Mouse (Mus musculus) T-helper 2 cell (primary cell): ENCODE data around the gene Eml2.

Experiments used
- in situ Hi-C: fragments of 300-600 bp; cut with MboI, MseI; formaldehyde crosslinking; loops from one replicate; pipeline ENCODE4 v1.15.1; 2025; ENCODE audit warnings: high pct_unique_total_duplicates

Gene Eml2

DNA sequence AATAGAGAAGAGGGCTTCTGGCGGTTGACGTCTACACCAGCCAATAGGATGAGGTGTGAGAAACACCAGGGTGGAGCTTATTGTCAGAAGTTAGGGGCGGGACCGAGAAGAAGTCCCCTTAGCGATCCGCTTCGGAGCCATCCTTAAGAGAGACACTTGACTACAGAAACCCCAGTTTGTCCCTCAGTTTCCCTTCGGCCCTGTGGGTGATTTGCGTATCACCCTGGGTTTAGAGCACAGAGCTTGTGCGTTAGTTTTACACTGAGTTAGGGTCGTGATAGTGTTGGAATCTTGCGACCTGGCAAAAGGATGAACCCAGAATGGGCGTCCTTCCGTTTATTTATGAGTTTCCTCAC is 52.5 kb downstream of the Eml2 start:
- in situ Hi-C loops, result loop anchor here (5.0 kb wide), 1 partner anchor 46 kb away; no protein-coding TSS in a partner anchor

GRCm38 (mm10) chr7:19229404-19229803 is 53.2 kb downstream of the Eml2 start:
- in situ Hi-C loops, result loop anchor here (5.0 kb wide), 1 partner anchor 47 kb away; no protein-coding TSS in a partner anchor

- in situ Hi-C loops, result loop anchor here (5.0 kb wide), 1 partner anchor 52 kb away; the partner anchor contains the start of genes Ppm1n and Rtn2
Observed at GRCm38 (mm10) chr7:19230041-19230580, 53.9 kb downstream of the Eml2 start.

DNA sequence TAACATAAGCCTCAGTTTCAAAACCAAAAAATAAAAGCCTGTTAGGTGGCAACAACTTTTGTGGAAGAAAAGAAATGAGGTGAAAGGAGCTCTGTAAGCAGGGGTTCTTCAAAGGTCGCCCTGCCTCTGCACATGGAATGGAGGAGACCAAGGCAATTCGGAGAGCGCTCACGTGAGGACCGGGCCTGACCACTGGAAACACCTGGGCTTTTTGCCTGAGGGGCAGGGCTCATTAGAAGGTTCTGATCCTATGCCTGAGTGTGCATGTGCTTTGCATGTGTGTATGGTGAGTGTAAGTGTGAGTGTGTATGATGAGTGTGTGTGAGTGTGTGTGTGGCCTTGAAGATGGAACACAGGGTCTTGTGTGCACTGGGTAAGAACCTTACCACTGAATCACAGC is 54.7 kb downstream of the Eml2 start:
- in situ Hi-C loops, result loop anchor here (5.0 kb wide), 1 partner anchor 51 kb away; the partner anchor contains the start of genes Ppm1n and Rtn2

DNA sequence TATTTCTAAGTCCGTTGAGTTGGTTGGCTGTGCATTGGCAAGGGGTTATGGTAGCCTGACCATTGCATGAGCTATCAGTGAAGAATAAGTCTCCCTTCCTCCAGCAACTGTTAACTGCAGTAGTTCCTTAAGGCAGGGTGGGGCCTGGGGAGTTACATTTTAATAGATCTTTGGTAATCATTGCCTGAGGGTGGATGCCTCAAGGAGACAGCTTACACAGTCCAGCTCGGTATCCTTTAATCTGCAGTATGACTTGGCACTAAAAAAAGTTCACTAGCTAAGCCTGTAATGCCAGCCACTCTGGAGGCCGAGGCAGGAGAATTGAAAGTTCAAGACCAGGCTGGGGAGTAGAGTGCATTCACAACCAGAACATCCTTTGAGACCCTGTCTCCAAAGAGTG is 55.6 kb downstream of the Eml2 start:
- in situ Hi-C loops, result loop anchor here (5.0 kb wide), 1 partner anchor 50 kb away; the partner anchor contains the start of genes Ppm1n and Rtn2

- in situ Hi-C loops, result loop anchor here (5.0 kb wide), 1 partner anchor 48 kb away; the partner anchor contains the start of genes Ppm1n and Rtn2
Observed at GRCm38 (mm10) chr7:19234652-19235051, 58.4 kb downstream of the Eml2 start.

DNA sequence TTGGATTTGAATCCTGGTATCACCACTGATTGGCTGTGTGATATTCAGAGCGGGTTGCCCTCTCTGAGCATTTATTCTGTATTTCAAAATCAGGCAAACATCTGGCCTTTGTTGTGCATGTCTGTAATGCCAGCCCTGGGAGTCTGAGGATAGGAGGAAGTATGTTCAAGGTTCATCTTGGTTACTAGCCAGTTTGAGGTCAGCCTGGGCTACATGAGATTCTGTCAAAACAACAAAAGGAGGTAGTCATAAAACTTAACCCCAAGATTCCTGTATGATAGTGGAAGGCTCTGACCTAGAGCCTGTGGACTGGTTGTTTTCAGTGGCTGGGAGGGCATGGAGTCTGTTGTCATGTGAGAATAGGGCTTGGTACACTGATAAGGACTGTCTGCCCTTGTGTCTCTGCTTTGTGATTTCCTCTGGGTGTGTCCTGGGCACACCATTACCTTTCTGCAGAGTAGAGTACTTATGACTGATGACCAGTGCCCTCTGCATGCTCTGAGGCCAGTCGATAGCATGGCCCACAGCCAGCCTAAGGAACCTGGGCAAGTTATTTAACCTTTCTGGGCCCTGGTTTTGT is 59.0 kb downstream of the Eml2 start:
- in situ Hi-C loops, result no loop called here

GRCm38 (mm10) chr7:19236411-19236810 is 60.2 kb downstream of the Eml2 start:
- in situ Hi-C loops, result no loop called here

DNA sequence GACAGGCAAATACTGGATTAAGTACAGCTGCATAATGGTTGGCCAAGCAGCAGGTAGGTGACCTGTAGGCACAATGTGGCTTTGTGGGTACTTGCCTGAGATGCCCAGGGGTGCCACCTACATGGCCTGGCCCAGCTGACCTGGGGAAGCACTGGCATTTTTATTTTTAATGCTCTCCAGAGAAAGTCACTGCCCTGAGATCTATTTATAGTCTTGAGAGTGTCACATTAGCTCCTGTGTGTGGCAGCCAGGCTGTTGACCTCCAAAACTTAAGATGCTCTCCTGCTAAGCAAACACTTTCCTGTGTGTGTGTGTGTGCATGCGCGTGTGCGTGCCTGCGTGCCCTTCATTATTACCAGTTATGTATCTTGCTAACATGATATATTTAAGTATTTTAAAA is 62.1 kb downstream of the Eml2 start:
- in situ Hi-C loops, result no loop called here

DNA sequence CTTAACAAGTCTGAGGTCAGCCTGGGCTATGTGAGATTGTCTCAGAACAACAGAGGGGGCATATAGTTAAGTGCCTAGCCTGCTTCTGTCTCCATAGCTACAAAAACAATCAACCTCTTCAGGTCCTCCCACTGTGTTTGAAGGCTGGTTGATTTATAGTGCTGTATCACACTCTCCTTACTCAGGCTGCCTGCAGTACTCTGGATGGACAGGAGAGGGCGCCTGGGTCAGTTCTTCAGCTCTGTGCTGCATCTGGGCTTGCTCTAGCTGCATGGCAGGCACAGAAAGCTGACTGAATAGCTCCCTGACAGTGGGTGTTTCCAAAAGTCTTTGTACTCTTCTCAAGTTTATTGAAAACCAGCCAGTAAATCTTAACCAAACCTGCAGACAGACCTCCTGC is 63.2 kb downstream of the Eml2 start:
- in situ Hi-C loops, result no loop called here

DNA sequence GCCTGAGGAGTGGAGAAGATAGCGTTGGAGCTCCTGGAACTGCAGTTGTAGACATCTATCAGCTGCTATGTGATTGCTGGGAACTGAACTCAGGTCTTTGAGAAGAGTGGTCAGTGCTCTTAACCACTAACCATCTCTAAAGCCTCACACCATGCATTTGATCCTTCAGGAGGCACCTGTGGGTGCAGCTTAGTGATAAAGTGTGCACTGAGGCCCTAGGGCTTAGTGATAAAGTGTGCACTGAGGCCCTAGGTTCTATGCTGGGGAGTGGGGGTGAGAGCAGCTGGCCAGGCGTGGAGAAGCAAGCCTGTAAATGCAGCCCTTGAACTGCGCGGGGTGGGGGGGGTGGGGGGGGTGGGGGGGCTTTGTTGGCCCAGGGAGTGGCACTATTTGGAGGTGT is 63.8 kb downstream of the Eml2 start:
- in situ Hi-C loops, result no loop called here

DNA sequence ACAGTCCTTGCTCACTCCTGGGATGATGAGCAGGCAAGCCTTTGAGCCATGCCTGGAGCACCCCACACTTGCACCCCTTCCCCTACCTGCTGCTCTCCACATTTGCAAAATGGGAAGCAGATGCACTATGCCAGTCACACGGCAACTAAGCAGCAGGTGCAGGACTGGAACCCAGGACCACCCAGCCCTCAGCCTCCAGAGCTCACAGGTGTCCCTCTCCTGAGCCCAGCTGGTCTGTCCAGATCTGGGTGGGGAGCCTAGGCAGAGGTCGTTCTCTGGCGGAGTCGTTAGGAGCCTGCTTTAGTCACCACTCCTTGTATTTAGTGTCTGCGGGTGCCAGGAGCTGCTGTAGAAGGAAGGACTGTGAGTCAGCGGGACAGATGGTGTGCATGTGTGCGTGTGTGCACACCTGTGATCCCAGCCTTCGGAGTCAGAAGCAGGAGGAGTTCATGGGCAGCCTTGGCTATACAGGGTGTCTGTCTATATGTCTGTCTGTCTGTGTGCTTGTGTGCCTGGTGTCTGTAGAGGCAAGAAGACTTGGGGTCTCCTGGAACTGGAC is 64.8 kb downstream of the Eml2 start:
- in situ Hi-C loops, result no loop called here

DNA sequence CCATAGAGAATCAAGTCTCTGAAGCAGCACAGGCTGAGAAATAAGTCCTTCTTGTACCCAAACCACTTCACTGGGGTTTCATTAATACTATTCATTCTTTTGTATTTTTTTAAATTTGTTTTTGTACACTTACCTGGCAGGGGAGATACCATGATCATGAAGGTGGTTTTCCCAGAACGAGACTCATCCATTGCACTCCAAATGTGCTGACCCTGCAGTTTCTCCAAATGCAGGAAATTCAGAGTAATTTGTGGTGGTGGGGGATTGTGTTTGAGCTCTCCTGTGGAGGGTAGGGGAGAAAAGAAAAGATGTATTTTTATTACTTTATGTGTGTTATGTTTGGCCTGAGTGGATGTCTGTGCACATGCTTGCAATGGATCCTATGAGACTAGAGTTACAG is 65.8 kb downstream of the Eml2 start:
- in situ Hi-C loops, result no loop called here

GRCm38 (mm10) chr7:19243858-19244257 is 67.6 kb downstream of the Eml2 start:
- in situ Hi-C loops, result no loop called here

DNA sequence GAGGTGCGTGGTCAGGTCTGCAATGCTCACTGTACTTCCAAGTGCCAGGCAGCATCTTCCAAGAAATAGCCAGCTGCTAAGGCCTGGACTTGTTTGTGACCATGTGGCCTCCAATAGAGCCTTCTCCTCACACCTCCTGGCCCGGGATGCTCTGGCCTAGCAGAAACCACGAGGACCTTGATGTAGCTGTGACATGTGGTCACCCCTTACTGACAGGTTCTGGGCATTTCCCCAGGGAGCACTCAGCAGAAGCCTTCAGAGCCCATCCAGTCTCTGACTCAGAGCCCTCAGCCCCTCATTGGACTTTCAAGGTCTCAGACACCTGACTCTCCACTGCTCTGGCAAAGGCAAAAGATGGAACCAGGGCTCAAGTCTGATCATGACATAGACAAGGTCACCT is 68.9 kb downstream of the Eml2 start:
- in situ Hi-C loops, result no loop called here

- in situ Hi-C loops, result no loop called here
Observed at GRCm38 (mm10) chr7:19246855-19247254, 70.6 kb downstream of the Eml2 start.

DNA sequence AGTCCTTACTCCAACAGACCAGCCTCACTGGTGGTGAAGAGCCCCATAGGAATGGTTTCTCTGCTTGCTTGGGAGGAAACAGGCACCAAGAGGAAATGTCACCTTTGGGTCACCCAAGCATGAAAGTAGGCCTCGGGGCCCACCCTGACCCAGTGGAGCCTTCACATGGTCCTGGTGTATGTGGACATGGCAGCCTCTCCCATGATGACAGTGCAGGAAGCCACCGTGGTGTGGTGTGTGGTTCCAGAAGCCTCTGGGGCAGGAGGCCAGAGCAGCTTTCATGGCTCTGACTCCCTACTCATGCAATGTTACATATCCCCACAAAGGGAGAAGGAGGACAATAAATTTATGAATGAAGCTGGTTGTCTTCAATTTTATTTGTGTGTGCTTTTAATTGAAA is 71.3 kb downstream of the Eml2 start:
- in situ Hi-C loops, result no loop called here

GRCm38 (mm10) chr7:19252078-19252477 is 75.9 kb downstream of the Eml2 start:
- in situ Hi-C loops, result no loop called here

- in situ Hi-C loops, result no loop called here
Observed at GRCm38 (mm10) chr7:19253437-19253836, 77.2 kb downstream of the Eml2 start.

- in situ Hi-C loops, result no loop called here
Observed at GRCm38 (mm10) chr7:19255395-19255794, 79.2 kb downstream of the Eml2 start.
